Mouse (Mus musculus): Measurements from ENCODE around the gene Zfp119b. TPM values are rescaled to one million over a fixed set of nuclear protein-coding genes. Genes with fewer than 3 reads are reported as not detected.

Zfp119b gene
- polyA plus RNA-seq, 1 experiment from 2014 or later: 6.7 TPM

- peaks cover 21% of the 10 kb centered on the region for H3K4me1 ChIP-seq (replicated peaks; ENCODE audit: control insufficient read depth, insufficient read depth, low read length)
- no peaks in the 10 kb centered on the region for H3K36me3 ChIP-seq (ENCODE audit: control insufficient read depth, insufficient read depth)
- peak within 1 kb of the TSS; percentile 55 for H3K4me3 ChIP-seq (replicated peaks; ENCODE audit: low read length)
- peak within 1 kb of the TSS; percentile 95 for H3K27ac ChIP-seq (ENCODE audit: low read length)
- no peaks in the 10 kb centered on the region for H3K9me3 ChIP-seq (ENCODE audit: control insufficient read depth, low read length)
- H3K27me3 ChIP-seq (replicated peaks; ENCODE audit: control insufficient read depth, insufficient read depth, low read length): no peaks in the 10 kb centered on the region; the same call in 1 of the 2 replicates
- under 1% methylated on average over 46 of the region's 46 CpGs for WGBS
- H3K9ac ChIP-seq (replicated peaks; ENCODE audit: low read depth, low read length): peak within 1 kb of the TSS; percentile 64
- ATAC-seq: peak; percentile 93
- H3K4me2 ChIP-seq (ENCODE audit: low read length): peak within 1 kb of the TSS; percentile 61
Measured at GRCm38 (mm10) chr17:55958918-55959728, 9.8 kb upstream of the Zfp119b start, which contains the start of gene Yju2. Yju2 (plus strand) TSS chr17:55959099.

- Histone ChIP-seq H3K36me3 (ENCODE audit: control insufficient read depth, insufficient read depth) (no peaks in the 10 kb centered on the region), H3K4me3 (replicated peaks; ENCODE audit: low read length) (peak overlapping the region; percentile 55), H3K9ac (replicated peaks; ENCODE audit: low read depth, low read length) (peak overlapping the region; percentile 64), H3K4me2 (ENCODE audit: low read length) (peak overlapping the region; percentile 61), H3K4me1 (replicated peaks; ENCODE audit: control insufficient read depth, insufficient read depth, low read length) (peaks cover 21% of the 10 kb centered on the region), H3K27ac (ENCODE audit: low read length) (peak overlapping the region; percentile 95), H3K27me3 (replicated peaks; ENCODE audit: control insufficient read depth, insufficient read depth, low read length) (no peaks in the 10 kb centered on the region; the same call in 1 of the 2 replicates), H3K9me3 (ENCODE audit: control insufficient read depth, low read length) (no peaks in the 10 kb centered on the region)
- ATAC-seq: no peak
- WGBS: 16% methylated on average over 2 of the region's 2 CpGs
Measured at GRCm38 (mm10) chr17:55958584-55958886, 9.2 kb upstream of the Zfp119b start.

GRCm38 (mm10) chr17:55957726-55958583 is 8.7 kb upstream of the Zfp119b start:
- Histone ChIP-seq H3K4me1 (replicated peaks; ENCODE audit: control insufficient read depth, insufficient read depth, low read length) (peaks cover 21% of the 10 kb centered on the region), H3K9me3 (ENCODE audit: control insufficient read depth, low read length) (no peaks in the 10 kb centered on the region), H3K27me3 (replicated peaks; ENCODE audit: control insufficient read depth, insufficient read depth, low read length) (no peaks in the 10 kb centered on the region; the same call in 1 of the 2 replicates), H3K4me3 (replicated peaks; ENCODE audit: low read length) (peak overlapping the region; percentile 55), H3K4me2 (ENCODE audit: low read length) (peak overlapping the region; percentile 61), H3K36me3 (ENCODE audit: control insufficient read depth, insufficient read depth) (no peaks in the 10 kb centered on the region), H3K27ac (ENCODE audit: low read length) (no peak overlapping the region; the same call in 1 of the 2 replicates), H3K9ac (replicated peaks; ENCODE audit: low read depth, low read length) (peak overlapping the region; percentile 64)
- ATAC-seq: no peak
- WGBS: 79% methylated on average over 13 of the region's 13 CpGs

- Histone ChIP-seq H3K27ac (ENCODE audit: low read length) (no peak overlapping the region), H3K4me3 (replicated peaks; ENCODE audit: low read length) (no peak overlapping the region), H3K4me1 (replicated peaks; ENCODE audit: control insufficient read depth, insufficient read depth, low read length) (peaks cover 21% of the 10 kb centered on the region), H3K27me3 (replicated peaks; ENCODE audit: control insufficient read depth, insufficient read depth, low read length) (no peaks in the 10 kb centered on the region; the same call in 1 of the 2 replicates), H3K36me3 (ENCODE audit: control insufficient read depth, insufficient read depth) (no peaks in the 10 kb centered on the region), H3K4me2 (ENCODE audit: low read length) (peak overlapping the region; percentile 22), H3K9me3 (ENCODE audit: control insufficient read depth, low read length) (no peaks in the 10 kb centered on the region), H3K9ac (replicated peaks; ENCODE audit: low read depth, low read length) (no peak overlapping the region)
- no peak for ATAC-seq
- WGBS: 11% methylated on average over 9 of the region's 9 CpGs
Measured at GRCm38 (mm10) chr17:55957168-55957567, 7.9 kb upstream of the Zfp119b start.

- H3K4me1 ChIP-seq (replicated peaks; ENCODE audit: control insufficient read depth, insufficient read depth, low read length): peaks cover 21% of the 10 kb centered on the region
- no peaks in the 10 kb centered on the region for H3K36me3 ChIP-seq (ENCODE audit: control insufficient read depth, insufficient read depth)
- peak overlapping the region; percentile 76 for H3K4me2 ChIP-seq (ENCODE audit: low read length)
- 32% methylated on average over 6 of the region's 6 CpGs for WGBS
- H3K27me3 ChIP-seq (replicated peaks; ENCODE audit: control insufficient read depth, insufficient read depth, low read length): no peaks in the 10 kb centered on the region; the same call in 1 of the 2 replicates
- peak overlapping the region; percentile 64; the same call in 1 of the 2 replicates for H3K9ac ChIP-seq (replicated peaks; ENCODE audit: low read depth, low read length)
- no peak overlapping the region for H3K27ac ChIP-seq (ENCODE audit: low read length)
- H3K9me3 ChIP-seq (ENCODE audit: control insufficient read depth, low read length): no peaks in the 10 kb centered on the region
- no peak for ATAC-seq
- peak overlapping the region; percentile 57 for H3K4me3 ChIP-seq (replicated peaks; ENCODE audit: low read length)
Measured at GRCm38 (mm10) chr17:55956591-55956990, 7.3 kb upstream of the Zfp119b start.

- Histone ChIP-seq H3K27me3 (replicated peaks; ENCODE audit: control insufficient read depth, insufficient read depth, low read length) (no peaks in the 10 kb centered on the region; the same call in 1 of the 2 replicates), H3K4me3 (replicated peaks; ENCODE audit: low read length) (peak overlapping the region; percentile 57), H3K9me3 (ENCODE audit: control insufficient read depth, low read length) (no peaks in the 10 kb centered on the region), H3K4me2 (ENCODE audit: low read length) (peak overlapping the region; percentile 76), H3K4me1 (replicated peaks; ENCODE audit: control insufficient read depth, insufficient read depth, low read length) (peaks cover 21% of the 10 kb centered on the region), H3K36me3 (ENCODE audit: control insufficient read depth, insufficient read depth) (no peaks in the 10 kb centered on the region), H3K9ac (replicated peaks; ENCODE audit: low read depth, low read length) (peak overlapping the region; percentile 64), H3K27ac (ENCODE audit: low read length) (no peak overlapping the region; the same call in 1 of the 2 replicates)
- ATAC-seq: peak; percentile 19
- WGBS: under 1% methylated on average over 26 of the region's 26 CpGs
Measured at GRCm38 (mm10) chr17:55956129-55956528, 6.8 kb upstream of the Zfp119b start.

GRCm38 (mm10) chr17:55954229-55954628 is 4.9 kb upstream of the Zfp119b start:
- no peak overlapping the region for H3K9ac ChIP-seq (replicated peaks; ENCODE audit: low read depth, low read length)
- no peaks in the 10 kb centered on the region for H3K36me3 ChIP-seq (ENCODE audit: control insufficient read depth, insufficient read depth)
- H3K4me3 ChIP-seq (replicated peaks; ENCODE audit: low read length): no peak overlapping the region
- 39% methylated on average over 16 of the region's 16 CpGs for WGBS
- ATAC-seq: no peak
- no peak overlapping the region for H3K27ac ChIP-seq (ENCODE audit: low read length)
- H3K4me1 ChIP-seq (replicated peaks; ENCODE audit: control insufficient read depth, insufficient read depth, low read length): peaks cover 12% of the 10 kb centered on the region
- H3K27me3 ChIP-seq (replicated peaks; ENCODE audit: control insufficient read depth, insufficient read depth, low read length): no peaks in the 10 kb centered on the region; the same call in 1 of the 2 replicates
- H3K9me3 ChIP-seq (ENCODE audit: control insufficient read depth, low read length): no peaks in the 10 kb centered on the region
- H3K4me2 ChIP-seq (ENCODE audit: low read length): no peak overlapping the region

GRCm38 (mm10) chr17:55953751-55954150 is 4.5 kb upstream of the Zfp119b start:
- 82% methylated on average over 6 of the region's 6 CpGs for WGBS
- Histone ChIP-seq H3K9me3 (ENCODE audit: control insufficient read depth, low read length) (no peaks in the 10 kb centered on the region), H3K4me2 (ENCODE audit: low read length) (no peak overlapping the region), H3K36me3 (ENCODE audit: control insufficient read depth, insufficient read depth) (no peaks in the 10 kb centered on the region), H3K27me3 (replicated peaks; ENCODE audit: control insufficient read depth, insufficient read depth, low read length) (no peaks in the 10 kb centered on the region; the same call in 1 of the 2 replicates), H3K27ac (ENCODE audit: low read length) (no peak overlapping the region), H3K4me3 (replicated peaks; ENCODE audit: low read length) (no peak overlapping the region), H3K9ac (replicated peaks; ENCODE audit: low read depth, low read length) (no peak overlapping the region), H3K4me1 (replicated peaks; ENCODE audit: control insufficient read depth, insufficient read depth, low read length) (peaks cover 12% of the 10 kb centered on the region)
- ATAC-seq: no peak

GRCm38 (mm10) chr17:55952447-55953027 is 3.2 kb upstream of the Zfp119b start, which contains the start of gene Ebi3:
Ebi3 (plus strand) TSS chr17:55952640.
- H3K27ac ChIP-seq (ENCODE audit: low read length): no peak within 1 kb of the TSS
- WGBS: 87% methylated on average over 6 of the region's 6 CpGs
- H3K4me2 ChIP-seq (ENCODE audit: low read length): no peak within 1 kb of the TSS

More at GRCm38 (mm10) chr17:55952447-55953027, 3.2 kb upstream of the Zfp119b start, which contains the start of gene Ebi3:
- H3K4me3 ChIP-seq (replicated peaks; ENCODE audit: low read length): no peak within 1 kb of the TSS
- no peaks in the 10 kb centered on the region for H3K36me3 ChIP-seq (ENCODE audit: control insufficient read depth, insufficient read depth)
- peaks cover 6% of the 10 kb centered on the region for H3K4me1 ChIP-seq (replicated peaks; ENCODE audit: control insufficient read depth, insufficient read depth, low read length)
- no peaks in the 10 kb centered on the region; the same call in 1 of the 2 replicates for H3K27me3 ChIP-seq (replicated peaks; ENCODE audit: control insufficient read depth, insufficient read depth, low read length)
- no peak for ATAC-seq
- H3K9me3 ChIP-seq (ENCODE audit: control insufficient read depth, low read length): no peaks in the 10 kb centered on the region
- no peak within 1 kb of the TSS for H3K9ac ChIP-seq (replicated peaks; ENCODE audit: low read depth, low read length)
